Mouse (Mus musculus) adipose tissue, adult 10 weeks (tissue): ENCODE results near the gene Iqcf5. TPM values are rescaled to one million over a fixed set of nuclear protein-coding genes. Genes with fewer than 3 reads are reported as not detected.

Source experiments
- polyA plus RNA-seq: library from polyadenylated mRNA; stranded (reverse); fragments of 350-450 nt; fragmentation: Illumina TruSeq; extraction: RNeasy Lipid Tissue Mini Kit (QIAGEN cat#74804); gene quantifications from one replicate; pipeline ENCODE4 v1.2.3, GENCODE M21; 2014; ENCODE audit warnings: low read depth, low replicate concordance

Iqcf5 gene
- polyA plus RNA-seq, result 5.1 TPM

GRCm38 (mm10) chr9:106514273-106514672 lies at the start of gene Iqcf5:
Iqcf5 (plus strand) TSS chr9:106514573.

DNA sequence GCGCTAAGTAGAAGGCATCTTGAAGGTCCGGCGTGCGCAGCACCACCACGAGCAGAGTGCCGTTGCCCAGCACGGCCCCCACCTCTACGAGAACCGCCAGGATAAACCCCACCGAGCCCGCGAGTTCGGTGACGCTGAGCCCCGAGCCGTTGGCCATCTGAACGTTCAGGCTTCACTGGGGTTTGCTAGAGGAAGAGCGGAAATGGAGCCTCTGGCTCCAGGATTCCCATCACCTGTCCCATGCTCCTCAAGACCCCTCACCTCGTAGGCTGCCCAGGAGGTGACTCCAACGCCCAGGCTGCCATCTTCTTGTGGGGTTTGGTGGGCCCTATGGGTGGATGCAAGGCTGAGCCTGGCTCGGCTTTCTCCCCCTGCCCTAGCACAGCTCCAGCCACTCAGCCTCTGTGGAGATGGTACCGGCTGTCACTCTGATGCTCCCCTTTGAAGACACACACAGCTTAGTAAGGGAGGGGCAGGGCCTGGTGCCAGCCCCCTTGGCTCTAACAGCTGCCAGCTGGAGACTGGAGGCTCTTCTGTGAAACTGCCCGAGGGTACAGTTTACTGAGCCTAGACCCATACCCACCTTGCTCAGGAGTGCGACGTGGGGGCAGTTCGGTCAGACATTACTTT lies 48.7 kb upstream of the Iqcf5 start, which contains the start of gene Gpr62:
Gpr62 (minus strand) TSS at position 368 of the 630 bp plus-strand sequence.

GRCm38 (mm10) chr9:106475663-106476001 lies 38.7 kb upstream of the Iqcf5 start, which contains the start of gene Rrp9:
Rrp9 (plus strand) TSS chr9:106475963.

DNA sequence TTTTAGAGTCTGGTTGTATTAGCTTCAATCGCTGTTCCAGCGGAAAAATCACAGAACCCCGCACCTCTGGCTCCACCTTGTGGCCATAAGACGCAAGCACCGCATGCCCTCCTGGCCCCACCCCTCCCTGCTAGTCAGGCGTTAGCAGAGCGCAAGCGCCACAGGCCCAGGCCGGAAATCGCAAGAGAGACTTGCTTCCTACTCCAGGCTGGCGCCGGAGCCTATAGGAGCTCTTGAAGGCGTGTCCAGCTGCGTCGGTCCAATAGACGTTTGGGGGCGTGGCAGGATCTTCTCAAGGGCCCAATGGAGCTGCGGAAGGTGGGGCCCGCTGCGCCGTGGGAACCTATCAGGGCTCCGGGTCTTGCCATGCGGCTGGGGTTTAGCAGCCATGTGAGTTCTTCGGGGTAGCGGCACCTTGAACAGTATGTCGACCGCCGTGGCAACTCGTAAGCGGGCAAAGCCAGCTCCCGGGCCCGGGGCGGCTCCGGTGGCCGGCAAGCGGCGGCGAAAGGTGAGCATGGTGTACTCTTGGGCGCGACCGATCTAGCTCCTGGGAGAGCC lies 37.4 kb upstream of the Iqcf5 start, which contains the start of gene Parp3:
Parp3 (minus strand) TSS at position 26 of the 561 bp plus-strand sequence.

DNA sequence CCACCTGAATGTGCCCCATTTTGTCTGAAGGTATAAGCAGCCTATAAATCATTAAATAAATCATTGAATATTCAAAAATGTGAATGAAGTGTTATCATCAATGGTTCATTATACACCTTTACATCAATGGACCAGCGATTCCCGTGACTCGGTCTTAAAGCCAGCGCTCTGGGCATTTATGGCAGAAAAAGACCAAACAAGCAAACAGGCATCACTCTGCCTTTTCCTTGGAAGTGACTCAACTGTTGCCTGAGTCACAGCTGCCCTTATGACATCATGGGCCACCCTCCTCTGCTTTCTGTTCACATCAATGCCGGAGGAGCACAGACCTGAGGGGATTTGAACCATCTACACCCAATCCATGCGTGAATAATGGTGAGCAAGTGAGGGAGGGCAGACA lies 14.7 kb upstream of the Iqcf5 start, which contains the start of gene Iqcf1:
Iqcf1 (plus strand) TSS at position 301 of the 400 bp plus-strand sequence.

DNA sequence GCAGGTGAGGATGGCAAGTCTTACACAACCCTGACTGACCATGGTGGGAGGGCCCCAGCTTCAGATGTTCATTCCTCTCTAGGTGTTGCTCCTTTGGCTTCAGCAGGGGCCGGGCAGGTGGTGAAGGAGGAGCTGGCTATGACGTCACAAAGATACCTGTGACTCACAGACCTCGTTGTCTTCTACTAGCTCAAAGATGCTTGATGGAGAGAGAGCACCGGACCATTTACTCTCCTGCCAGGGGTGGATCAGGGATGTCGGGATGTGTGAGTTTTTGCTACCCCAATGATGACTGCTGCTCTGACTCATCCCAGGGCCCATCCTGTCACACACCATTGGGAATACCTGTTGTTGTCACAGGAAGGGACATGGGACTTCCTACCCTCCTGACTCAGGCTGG lies 47.2 kb downstream of the Iqcf5 start, which contains the start of gene Iqcf3:
Iqcf3 (minus strand) TSS at position 101 of the 400 bp plus-strand sequence.

Other genes starting within 250 kb of the Iqcf5 start
- gene Poc1a, start 233.5 kb upstream of the Iqcf5 start, polyA plus RNA-seq, result 3.4 TPM
- gene Dusp7, start 145.9 kb upstream of the Iqcf5 start, polyA plus RNA-seq, result 16.6 TPM
- 770 TPM for gene Rpl29, start 85.1 kb upstream of the Iqcf5 start, polyA plus RNA-seq
- 14.4 TPM for gene Acy1, start 76.3 kb upstream of the Iqcf5 start, polyA plus RNA-seq
- gene Abhd14b, start 67.1 kb upstream of the Iqcf5 start, polyA plus RNA-seq, result 105 TPM
- gene Abhd14a, start 66.9 kb upstream of the Iqcf5 start, polyA plus RNA-seq, result 19.6 TPM
- gene Pcbp4, start 61.3 kb upstream of the Iqcf5 start, polyA plus RNA-seq, result 25.9 TPM
- gene Gpr62, start 48.6 kb upstream of the Iqcf5 start, polyA plus RNA-seq, result 0.60 TPM
- gene Rrp9, start 38.6 kb upstream of the Iqcf5 start, polyA plus RNA-seq, result 19.8 TPM
- gene Parp3, start 37.6 kb upstream of the Iqcf5 start, polyA plus RNA-seq, result 58.9 TPM
- 5.6 TPM for gene Iqcf1, start 14.6 kb upstream of the Iqcf5 start, polyA plus RNA-seq
- gene Iqcf3, start 47.1 kb downstream of the Iqcf5 start, polyA plus RNA-seq, result 28.7 TPM
- 13.9 TPM for gene Iqcf4, start 56.4 kb downstream of the Iqcf5 start, polyA plus RNA-seq
- gene Iqcf6, start 112.0 kb downstream of the Iqcf5 start, polyA plus RNA-seq, result 1.0 TPM
- not detected for gene Grm2, start 141.5 kb downstream of the Iqcf5 start, polyA plus RNA-seq
- gene Tex264, start 171.4 kb downstream of the Iqcf5 start, polyA plus RNA-seq, result 68.3 TPM